Mouse (Mus musculus) heart, postnatal 0 days (tissue): ENCODE measurements around the gene Trio.

Experiments used
- CTCF ChIP-seq: IDR thresholded peaks from 2 replicates; pipeline ENCODE4 v1.5.1; 2016; ENCODE audit warnings: antibody characterized with exemption, control low read depth, low read depth
- EP300 ChIP-seq: IDR thresholded peaks from 2 replicates; pipeline ENCODE4 v1.6.1; 2016; ENCODE audit warnings: antibody characterized with exemption, low read depth

GRCm38 (mm10) chr15:28025447-28026166, at the start of gene Trio:
- TF ChIP-seq CTCF (no peak), EP300 (no peak)
